14 mouse cellular contexts compared by ENCODE assay signal in the genomic region with DNA sequence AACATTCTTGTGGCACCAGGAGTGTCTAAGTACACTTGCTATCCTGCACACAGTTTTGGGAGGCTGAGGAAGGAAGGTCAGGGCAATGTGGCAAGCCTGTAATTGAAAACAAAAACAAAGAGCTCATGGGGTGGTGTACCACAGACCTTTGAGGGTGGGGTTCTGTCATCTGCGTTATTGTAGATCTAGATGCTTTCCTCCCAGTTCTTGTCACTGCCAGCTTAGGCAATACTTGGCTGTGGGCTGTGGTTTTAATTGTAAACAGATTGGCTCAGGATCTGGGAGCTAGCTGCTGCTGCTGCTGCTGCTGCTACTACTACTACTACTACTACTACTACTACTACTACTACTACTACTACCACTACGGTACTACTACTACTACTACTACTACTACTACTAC.
"Had no signal": no experiment of that assay in that cellular context is flagged by ENCODE, and none has a peak within 500 bp of the region (broad histone marks: within the 10 kb centered on the region; RNA-seq: fewer than 3 reads in every experiment).

No protein-coding gene starts in this region.

- DNase-seq: kidney, adult 8-10 months; kidney, postnatal 10 days; kidney, postnatal 36 days; layer of hippocampus, postnatal 36 days; left cerebral cortex, postnatal 4 days; liver, postnatal 0 days; lung, embryonic 14.5 days; retina, postnatal 1 day; right cerebral cortex, postnatal 25 days; thymus, adult 2 months; thymus, postnatal 14 days; thymus, postnatal 4 days had no signal

- ATAC-seq: liver, postnatal 0 days; lung, postnatal 0 days; midbrain, embryonic 15.5 days had no signal
